Comparison of ENCODE assay signal across 14 mouse cellular contexts in the genomic region with DNA sequence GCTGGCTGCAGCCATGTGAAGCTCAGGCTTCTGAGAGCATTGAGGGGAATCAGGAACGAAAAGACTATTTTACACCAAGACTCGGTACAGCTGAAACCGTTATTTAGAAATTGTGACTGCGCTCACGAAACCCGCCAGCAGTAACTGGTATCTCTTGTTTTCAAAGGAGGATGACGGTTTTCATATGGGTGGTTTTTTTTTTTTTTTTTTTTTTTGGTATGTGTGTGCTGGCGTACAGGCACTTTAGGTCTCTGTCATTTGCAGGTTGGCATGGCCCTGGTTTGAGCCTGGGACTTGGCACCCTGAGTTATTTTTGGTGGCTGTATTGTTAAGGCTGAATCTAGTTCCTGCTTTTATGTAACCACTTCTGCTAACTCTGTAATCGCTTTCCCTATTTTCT. TPM values are rescaled to one million over a fixed set of nuclear protein-coding genes. Genes with fewer than 3 reads are reported as not detected.
DNase-seq lines count a peak whose midpoint lies in the region; ATAC-seq and TF ChIP-seq lines count a peak whose summit lies in the region.
"Had no signal": no experiment of that assay in that cellular context is flagged by ENCODE, and none has a peak within 500 bp of the region (broad histone marks: within the 10 kb centered on the region; RNA-seq: fewer than 3 reads in every experiment).

No protein-coding gene starts in this region.

- H3K27me3 ChIP-seq in heart, adult 2 months (ENCODE audit: control insufficient read depth, insufficient read depth, low read length): no peaks in the 10 kb centered on the region
- no peaks in the 10 kb centered on the region for H3K27me3 ChIP-seq in midbrain, embryonic 15.5 days (replicated peaks)
- H3K27me3 ChIP-seq in midbrain, embryonic 14.5 days (ENCODE audit: control insufficient read depth, insufficient read depth, low read length): no peaks in the 10 kb centered on the region
- H3K27me3 ChIP-seq: embryonic facial prominence, embryonic 15.5 days; heart, embryonic 15.5 days had no signal

- H3K9ac ChIP-seq in heart, adult 2 months (ENCODE audit: low read depth, low read length): no peak overlapping the region
- no peak overlapping the region for H3K9ac ChIP-seq in midbrain, embryonic 15.5 days
- no peak overlapping the region for H3K9ac ChIP-seq in midbrain, embryonic 14.5 days (replicated peaks; ENCODE audit: low read length)
- H3K9ac ChIP-seq: embryonic facial prominence, embryonic 15.5 days; heart, embryonic 15.5 days had no signal

- no peak for TF ChIP-seq EP300 in heart, adult 2 months (IDR thresholded peaks at IDR 0.05; ENCODE audit: insufficient read depth, low read depth, low read length)

- TF ChIP-seq POLR2A in heart, adult 2 months (IDR thresholded peaks at IDR 0.05; ENCODE audit: insufficient read depth, low read depth, low read length): no peak

- H3K4me2 ChIP-seq in midbrain, embryonic 15.5 days: no peak overlapping the region
- H3K4me2 ChIP-seq in midbrain, embryonic 14.5 days (ENCODE audit: low read length): no peak overlapping the region
- H3K4me2 ChIP-seq: embryonic facial prominence, embryonic 15.5 days; heart, embryonic 15.5 days had no signal

- no peaks in the 10 kb centered on the region for H3K79me2 ChIP-seq in heart, adult 2 months (replicated peaks; ENCODE audit: control insufficient read depth, insufficient read depth, low read length)

- no peak for ATAC-seq in midbrain, embryonic 15.5 days (replicated peaks)
- no peak for ATAC-seq in midbrain, embryonic 14.5 days (ENCODE audit: low FRiP score, low TSS enrichment)
- ATAC-seq: lung, postnatal 0 days had no signal

- no peak for TF ChIP-seq CTCF in heart, adult 2 months (IDR thresholded peaks at IDR 0.05)

- peak overlapping the region; percentile 60 for H3K27ac ChIP-seq in heart, adult 2 months
- no peak overlapping the region for H3K27ac ChIP-seq in midbrain, embryonic 15.5 days
- no peak overlapping the region for H3K27ac ChIP-seq in midbrain, embryonic 14.5 days (replicated peaks; ENCODE audit: low read depth, low read length)
- H3K27ac ChIP-seq: embryonic facial prominence, embryonic 15.5 days; heart, embryonic 15.5 days had no signal

- H3K36me3 ChIP-seq in heart, adult 2 months (ENCODE audit: control insufficient read depth, insufficient read depth, low read length): peaks cover 7% of the 10 kb centered on the region
- peaks cover 16% of the 10 kb centered on the region; the same call in 1 of the 2 replicates for H3K36me3 ChIP-seq in midbrain, embryonic 15.5 days (replicated peaks)
- peaks cover 64% of the 10 kb centered on the region for H3K36me3 ChIP-seq in midbrain, embryonic 14.5 days (ENCODE audit: control insufficient read depth, insufficient read depth, low read length)

- intact Hi-C loops in heart, adult 2 months (cut with DNase I): no loop called here
- intact Hi-C loops in heart, postnatal 14 days (cut with DNase I): no loop called here

- WGBS in heart, adult 2 months: 78% methylated on average over 9 of the region's 9 CpGs
- WGBS in midbrain, embryonic 15.5 days: 86% methylated on average over 9 of the region's 9 CpGs
- WGBS in midbrain, embryonic 14.5 days: 93% methylated on average over 9 of the region's 9 CpGs

- no peaks in the 10 kb centered on the region for H3K9me3 ChIP-seq in midbrain, embryonic 15.5 days
- no peaks in the 10 kb centered on the region for H3K9me3 ChIP-seq in midbrain, embryonic 14.5 days (ENCODE audit: control insufficient read depth, low read length)
- H3K9me3 ChIP-seq: embryonic facial prominence, embryonic 15.5 days; heart, embryonic 15.5 days had no signal

- peak in 1 of 2 experiments; percentile 45 for DNase-seq in heart, adult 2 months
- DNase-seq in heart, postnatal 14 days: no peak
- DNase-seq in thymus, postnatal 0 days (ENCODE audit: low spot score): peak; percentile 30
- no peak for DNase-seq in thymus, postnatal 10 days (ENCODE audit: low spot score in 2 of 2)
- peak; percentile 82 for DNase-seq in induced T-regulatory cell, adult 2 months (ENCODE audit: low read depth)
- no peak for DNase-seq in midbrain, embryonic 14.5 days
- no peak for DNase-seq in MN1 (ENCODE audit: low spot score)
- DNase-seq: cerebellum, postnatal 25 days; kidney, adult 18-20 months; left cerebral cortex, postnatal 4 days had no signal

- no peak overlapping the region for H3K4me3 ChIP-seq in heart, adult 2 months
- H3K4me3 ChIP-seq in midbrain, embryonic 15.5 days: no peak overlapping the region
- H3K4me3 ChIP-seq in midbrain, embryonic 14.5 days (replicated peaks; ENCODE audit: low read depth, low read length): no peak overlapping the region
- H3K4me3 ChIP-seq: embryonic facial prominence, embryonic 15.5 days; heart, embryonic 15.5 days had no signal

- peaks cover 26% of the 10 kb centered on the region for H3K4me1 ChIP-seq in heart, adult 2 months (ENCODE audit: control insufficient read depth, insufficient read depth, low read length)
- no peaks in the 10 kb centered on the region for H3K4me1 ChIP-seq in midbrain, embryonic 15.5 days
- no peaks in the 10 kb centered on the region for H3K4me1 ChIP-seq in midbrain, embryonic 14.5 days (ENCODE audit: control insufficient read depth, insufficient read depth, low read length)
- H3K4me1 ChIP-seq: embryonic facial prominence, embryonic 15.5 days had no signal

RNA-seq across cellular contexts. Expression of a gene that starts 31.0 kb away (rescaled TPM):
- total RNA-seq in heart, adult 2 months (2021): 10 to 100 TPM; 76.0 to 92.7 TPM
- polyA plus RNA-seq in heart, adult 2 months (2012; rRNA removed): 21.1 and 42.6 TPM in 2 replicates
- total RNA-seq in heart, postnatal 14 days (2021): 100 to 1,000 TPM; 113 to 115 TPM
- 16.8 and 21.4 TPM in 2 replicates for polyA plus RNA-seq in thymus, postnatal 0 days (2015; fragmentation: Nextera tagmentation; extraction: Ambion mirVana)
- polyA plus RNA-seq in midbrain, embryonic 15.5 days (2015; fragmentation: Nextera tagmentation; extraction: Ambion mirVana): 4.7 and 5.4 TPM in 2 replicates
- 3.1 and 5.7 TPM in 2 replicates for polyA plus RNA-seq in midbrain, embryonic 14.5 days (2014; fragmentation: Nextera tagmentation; extraction: Ambion mirVana)

RNA-seq across cellular contexts. Expression of a gene that starts 44.8 kb away (rescaled TPM):
- total RNA-seq in heart, adult 2 months (2021): 1 to 10 TPM; 6.7 to 8.5 TPM
- 1.1 and 2.9 TPM in 2 replicates for polyA plus RNA-seq in heart, adult 2 months (2012; rRNA removed)
- total RNA-seq in heart, postnatal 14 days (2021): 1 to 10 TPM; 9.7 TPM
- 32.8 and 33.9 TPM in 2 replicates for polyA plus RNA-seq in thymus, postnatal 0 days (2015; fragmentation: Nextera tagmentation; extraction: Ambion mirVana)
- polyA plus RNA-seq in midbrain, embryonic 15.5 days (2015; fragmentation: Nextera tagmentation; extraction: Ambion mirVana): 9.0 and 11.9 TPM in 2 replicates
- polyA plus RNA-seq in midbrain, embryonic 14.5 days (2014; fragmentation: Nextera tagmentation; extraction: Ambion mirVana): 13.6 and 18.2 TPM in 2 replicates

Comparison
In these comparisons a context has a peak if more than half of its experiments do, and no peak if none do; other contexts are left out.
1. DNase-seq: peak in thymus, postnatal 0 days (single experiment) and induced T-regulatory cell, adult 2 months (single experiment); none in heart, postnatal 14 days (0 of 2), thymus, postnatal 10 days (0 of 2), midbrain, embryonic 14.5 days (single experiment) and MN1 (single experiment).